Mouse (Mus musculus) A20 (cell line): ENCODE measurements around the gene Grin1.
"Not testable (repeated sequence)": the region's sequence is repeated elsewhere in the genome, so short reads cannot be mapped to it uniquely, and the experiment has no call there.

Source experiments
- DNase-seq: peaks from one replicate; pipeline ENCODE4 v3.0.0-alpha.2; 2011; ENCODE audit warnings: low read depth, low spot score

Gene Grin1

DNA sequence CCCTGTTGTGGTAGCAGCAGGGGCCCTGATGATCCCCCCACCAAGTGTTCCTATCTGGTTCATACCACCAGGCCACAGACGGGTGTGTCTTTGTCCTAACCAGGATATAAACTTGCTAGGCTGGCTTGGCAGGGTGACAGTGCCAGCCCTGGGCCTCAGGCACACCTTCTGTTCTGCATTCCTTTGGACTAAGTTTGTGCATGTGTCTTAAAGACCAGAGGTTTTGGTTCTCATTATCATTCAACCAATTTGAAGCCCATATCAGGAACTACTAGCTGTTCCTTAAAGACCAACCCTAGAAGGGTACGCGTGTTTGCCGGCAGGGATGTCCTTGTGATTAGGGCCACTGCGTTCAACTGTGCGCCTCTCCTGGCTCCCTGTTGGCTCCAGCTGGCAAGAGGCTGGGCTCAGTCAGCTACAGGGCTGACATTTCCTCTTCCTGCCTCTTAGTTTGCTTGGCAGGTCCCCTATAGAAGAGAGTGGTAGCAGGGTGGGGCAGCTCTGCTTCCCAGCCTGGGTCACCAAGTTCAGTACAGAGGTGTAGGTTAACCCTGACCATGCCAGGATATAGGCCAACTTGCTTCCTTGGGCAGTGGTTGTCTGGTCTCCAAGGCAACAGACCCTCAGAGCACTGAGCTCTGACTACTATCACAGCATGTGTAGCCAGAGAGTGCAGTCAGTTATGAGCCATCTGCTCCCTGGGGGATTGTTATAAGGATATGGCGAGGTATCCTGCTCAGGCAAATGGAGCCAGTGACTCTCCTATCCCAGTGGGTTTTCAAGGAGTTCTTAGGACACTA, 31.9 kb downstream of the Grin1 start:
- no peak for DNase-seq

DNA sequence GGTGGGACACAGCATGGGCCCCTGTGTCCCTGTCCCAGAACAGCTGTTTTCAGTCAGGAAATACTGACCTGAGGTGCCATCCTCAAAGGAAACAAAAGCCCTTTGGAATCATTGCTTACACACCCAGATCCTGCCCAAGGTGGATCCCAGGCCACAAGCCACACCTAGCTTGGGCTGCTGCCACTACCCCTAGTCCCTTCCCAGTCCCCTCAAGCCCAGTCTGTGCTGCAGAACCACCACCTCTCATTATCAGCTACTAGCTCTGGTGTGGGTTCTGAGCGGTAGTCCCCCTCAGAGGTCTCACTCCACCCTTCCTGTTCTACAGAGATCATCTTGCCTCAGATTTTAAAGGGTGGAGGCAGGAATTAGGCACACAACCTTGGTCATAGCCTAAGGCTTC, 32.7 kb downstream of the Grin1 start:
- no peak for DNase-seq

DNA sequence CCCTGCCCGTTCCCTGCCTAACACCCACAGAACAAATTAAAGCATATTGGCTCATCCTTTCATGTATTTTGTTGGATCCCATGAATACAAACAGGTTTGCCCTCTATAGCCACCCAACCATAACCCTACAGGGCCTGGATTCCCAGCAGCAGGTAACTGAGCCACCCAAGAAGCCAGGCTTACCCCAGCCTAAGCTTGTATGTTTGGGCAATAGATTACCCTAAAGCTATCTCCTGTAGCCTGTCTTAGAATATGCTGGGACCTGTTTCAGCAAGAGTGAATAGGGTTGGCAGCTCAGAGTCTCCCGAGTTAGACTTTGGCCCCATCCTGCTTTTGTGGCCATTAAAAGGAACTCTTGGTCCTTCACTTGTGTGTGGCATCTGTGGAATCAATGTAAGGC, 33.4 kb downstream of the Grin1 start:
- no peak for DNase-seq

DNA sequence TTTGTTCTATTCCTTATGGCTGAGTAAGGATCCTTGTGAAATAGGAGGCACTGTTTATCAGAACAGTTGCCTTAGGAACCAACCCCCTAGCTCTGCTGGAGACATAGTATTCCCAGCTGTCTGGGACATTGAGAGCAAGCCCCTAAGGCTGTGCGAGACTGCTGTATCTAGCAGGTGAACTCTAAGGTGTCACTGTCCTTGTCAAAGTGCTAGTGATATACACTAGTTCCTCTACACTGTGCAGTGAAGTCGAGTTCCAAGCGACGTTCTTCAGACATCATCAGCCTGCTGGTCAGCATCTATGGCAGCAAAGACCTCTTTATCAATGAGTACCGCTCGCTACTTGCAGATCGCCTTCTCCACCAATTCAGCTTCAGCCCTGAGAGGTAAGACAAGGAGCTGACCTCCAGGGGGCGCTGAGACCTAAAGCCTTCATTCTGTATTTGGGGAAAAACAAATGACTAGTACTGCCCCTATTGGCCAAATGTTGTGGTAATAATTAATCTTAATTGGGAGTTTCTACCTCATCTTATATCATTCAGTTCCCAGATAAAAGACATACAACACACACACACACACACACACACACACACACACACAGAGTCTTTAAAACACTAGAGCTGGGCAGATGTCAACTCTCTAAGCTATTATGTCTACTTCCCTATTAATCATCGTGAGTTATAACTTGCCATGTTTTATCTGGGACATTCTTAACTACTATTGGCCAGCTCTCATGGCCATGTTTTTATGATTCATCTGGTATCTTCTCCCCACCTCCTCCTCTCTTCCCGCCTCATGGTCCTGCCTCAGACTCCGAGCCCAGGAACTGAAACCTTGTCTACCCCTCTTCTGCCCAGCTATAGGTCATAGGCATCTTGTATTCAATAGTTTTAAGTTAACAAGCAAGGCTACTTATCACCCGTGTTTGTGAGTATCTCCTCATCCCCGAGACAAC, 39.8 kb downstream of the Grin1 start:
- DNase-seq: peak; percentile 84

DNA sequence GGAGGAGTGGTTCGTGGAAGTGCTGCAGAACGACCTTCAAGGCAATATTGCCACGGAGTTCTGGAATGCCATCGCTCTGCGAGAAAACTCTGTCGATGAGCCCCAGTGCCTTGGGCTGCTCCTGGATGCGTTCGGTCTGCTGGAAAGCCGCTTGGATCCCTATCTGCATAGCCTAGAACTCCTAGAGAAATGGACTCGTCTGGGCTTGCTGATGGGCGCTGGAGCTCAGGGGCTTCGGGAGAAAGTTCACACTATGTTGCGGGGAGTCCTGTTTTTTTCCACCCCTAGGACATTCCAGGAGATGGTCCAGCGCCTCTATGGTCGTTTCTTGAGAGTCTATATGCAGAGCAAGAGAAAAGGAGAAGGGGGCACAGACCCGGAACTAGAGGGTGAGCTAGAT, 46.0 kb downstream of the Grin1 start:
- DNase-seq: no peak

DNA sequence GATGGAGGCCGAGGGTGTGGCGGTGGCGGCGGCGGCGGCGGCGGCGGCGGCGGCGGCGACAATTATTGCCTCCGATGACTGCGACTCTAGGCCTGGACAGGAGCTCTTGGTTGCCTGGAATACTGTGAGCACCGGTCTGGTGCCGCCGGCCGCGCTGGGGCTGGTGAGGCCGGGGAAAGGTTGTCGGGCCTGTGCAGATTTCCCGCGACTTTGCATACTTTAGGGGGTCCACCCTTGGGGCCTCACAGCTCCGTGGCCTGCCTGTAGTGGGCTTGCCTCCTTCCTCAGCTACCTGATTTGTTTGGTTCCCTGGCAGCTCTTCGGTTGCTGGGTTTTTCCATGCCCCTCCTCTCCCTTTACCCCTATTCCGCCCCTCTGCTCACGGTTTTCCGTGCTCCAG, 46.5 kb downstream of the Grin1 start:
- DNase-seq: no peak

DNA sequence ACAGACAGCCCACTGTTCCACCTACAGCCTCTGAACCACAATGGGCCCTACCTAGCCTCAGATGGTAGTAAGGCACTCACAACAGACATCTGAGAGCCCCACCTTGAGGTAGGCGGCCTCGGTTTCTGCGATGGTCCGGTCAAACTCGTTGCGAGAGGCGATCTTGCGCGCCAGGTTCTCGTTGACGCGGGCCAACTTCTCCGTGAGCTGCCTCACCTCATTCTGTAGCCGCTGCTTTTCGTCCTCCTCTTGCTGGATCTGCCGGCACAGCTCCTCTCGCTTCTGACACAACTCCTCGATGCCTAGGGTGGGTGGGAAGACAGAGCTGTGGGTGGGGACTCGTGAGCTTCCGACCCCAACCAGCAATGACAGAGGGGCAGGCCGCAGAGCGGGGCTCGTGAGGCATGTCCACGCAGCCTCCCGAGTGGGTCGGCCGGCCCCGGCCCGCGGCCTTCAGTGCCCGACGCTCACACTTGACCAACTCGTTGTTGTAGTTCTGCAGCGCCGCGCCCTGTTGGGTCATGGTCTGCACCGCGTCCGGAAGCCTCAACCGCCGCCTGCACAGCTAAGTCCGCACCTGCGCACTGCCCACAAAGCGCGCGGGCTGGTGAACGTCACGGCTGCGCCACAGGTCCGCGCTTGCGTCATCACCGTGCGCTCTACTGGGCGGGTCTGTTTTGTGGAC, 47.0 kb downstream of the Grin1 start, which contains the start of the genes Ssna1 and Anapc2:
Ssna1 (minus strand) TSS at position 612 of the 685 bp plus-strand sequence.
Anapc2 (plus strand) TSS at position 652 of the 685 bp plus-strand sequence.
- peak; percentile 98 for DNase-seq

DNA sequence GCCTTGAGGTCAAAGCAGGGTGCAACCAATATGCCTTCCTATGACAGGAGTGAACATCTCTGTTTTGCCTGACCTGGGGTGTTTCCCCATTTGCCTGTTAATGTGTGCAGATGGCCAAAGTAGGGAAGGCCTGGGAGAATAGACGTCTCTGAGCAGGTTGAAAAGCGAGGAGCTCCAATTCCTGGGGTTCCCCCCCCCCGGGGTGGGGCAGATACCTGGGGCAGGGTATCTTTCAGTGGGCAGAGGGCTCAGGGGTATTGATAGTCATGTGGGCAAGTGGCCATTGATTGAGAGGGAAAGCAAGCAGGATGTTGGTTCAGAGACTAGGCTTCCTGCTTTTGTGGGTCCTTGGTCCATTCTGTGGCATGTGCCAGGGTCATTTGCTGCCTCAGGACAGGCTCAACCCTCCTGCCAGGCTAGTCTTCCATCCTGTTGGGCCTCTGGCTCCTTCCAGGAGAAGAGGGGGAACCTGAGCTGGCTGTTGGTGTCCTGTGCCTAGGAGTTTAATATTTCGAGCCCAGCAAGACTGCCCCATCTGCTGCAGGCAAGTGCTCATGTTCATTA, 51.2 kb downstream of the Grin1 start:
- no peak for DNase-seq

DNA sequence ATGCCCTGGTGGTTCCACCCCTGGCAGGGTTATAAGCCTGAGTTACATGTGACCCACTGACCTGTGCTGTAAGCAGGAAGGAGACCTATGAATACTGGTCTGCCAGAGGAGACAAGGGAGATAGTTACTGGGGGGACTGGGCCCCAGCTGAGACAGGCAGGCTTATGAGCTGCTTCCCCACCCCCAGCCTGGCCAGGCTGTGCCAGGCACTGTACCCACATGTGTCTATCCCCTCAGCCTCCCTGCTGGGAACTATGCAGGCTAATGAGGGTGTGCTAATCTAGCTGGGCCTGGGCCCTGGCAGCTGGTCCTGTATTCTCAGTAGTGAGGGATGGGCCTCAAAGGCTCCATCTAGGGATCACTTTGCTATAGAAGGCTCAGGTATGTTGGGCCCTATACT, 51.7 kb downstream of the Grin1 start:
- no peak for DNase-seq

DNA sequence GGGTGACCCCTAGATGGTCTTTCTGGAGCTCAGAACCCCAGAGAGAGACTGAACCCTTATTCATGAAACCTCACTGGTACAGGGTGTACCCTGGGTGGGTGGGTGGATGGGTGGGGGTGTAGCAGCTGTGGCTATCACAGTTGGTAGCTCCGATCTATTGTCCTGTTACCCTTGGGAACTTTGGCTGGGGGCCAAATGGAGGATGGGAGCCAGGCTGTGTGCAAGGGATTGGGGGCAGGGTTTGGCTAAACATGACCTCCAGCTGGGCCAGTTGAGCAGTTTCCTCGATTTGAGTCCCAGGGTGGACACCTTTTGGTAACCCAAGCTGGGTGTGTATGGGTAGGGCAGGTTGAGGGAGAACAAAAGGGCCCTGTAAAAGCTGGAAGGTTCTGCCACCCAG, 52.3 kb downstream of the Grin1 start:
- DNase-seq: no peak

DNA sequence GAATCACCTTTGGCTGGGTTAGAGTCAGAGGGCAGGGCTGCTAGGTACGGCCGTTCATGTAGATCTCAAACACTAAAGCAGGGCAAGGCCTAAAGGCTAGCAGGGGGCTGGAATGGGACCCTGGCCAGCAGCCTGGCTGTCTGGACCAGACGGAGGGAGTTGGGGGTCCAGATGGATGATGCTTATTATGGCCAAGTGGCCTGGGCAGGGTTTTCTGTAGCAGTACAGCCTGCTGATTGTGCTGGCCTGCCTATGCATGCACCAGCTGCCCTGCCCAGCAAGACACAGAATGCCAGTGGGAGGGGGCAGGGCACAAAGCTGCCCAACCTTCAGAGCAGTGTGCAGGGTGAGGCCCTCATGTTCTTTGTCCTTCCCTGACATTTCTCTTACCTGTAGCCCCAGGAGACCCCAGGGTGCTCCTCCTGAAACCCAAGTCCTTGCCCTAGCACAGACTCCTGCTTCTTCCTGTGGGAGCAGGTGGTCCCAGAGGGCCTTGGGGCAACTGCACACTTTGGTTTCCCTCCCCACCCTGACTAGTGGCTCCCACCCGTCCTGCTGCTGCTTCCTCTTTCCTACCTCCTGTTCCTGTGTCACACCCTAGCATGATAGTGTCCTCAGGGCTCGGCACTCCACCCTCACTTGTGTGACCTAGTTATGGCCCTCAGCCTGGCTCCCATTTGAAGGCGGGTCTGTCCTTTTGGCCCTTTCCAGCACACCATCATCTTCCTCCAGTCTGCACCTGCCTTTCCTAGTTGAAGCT, 52.9 kb downstream of the Grin1 start:
- DNase-seq: peak; percentile 51

DNA sequence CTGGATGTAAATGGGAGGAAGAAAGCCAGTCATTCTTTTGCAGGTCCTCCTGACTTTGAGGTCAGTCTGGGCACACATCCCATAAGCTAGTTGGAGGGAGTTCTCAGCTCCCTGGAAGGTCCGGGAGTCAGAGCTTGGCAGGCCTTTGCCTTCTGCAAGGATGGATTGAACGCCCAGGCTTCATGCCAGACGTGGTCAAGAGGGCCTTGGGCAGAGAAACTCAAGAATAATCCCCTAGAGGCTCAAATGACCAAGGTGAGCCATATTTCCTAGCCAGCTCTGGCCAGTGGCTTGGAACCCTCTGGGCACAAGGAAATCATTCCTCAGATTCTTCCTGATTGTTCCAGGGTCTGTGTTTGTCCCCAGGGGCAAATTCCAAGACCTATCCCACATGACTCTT, 54.1 kb downstream of the Grin1 start:
- no peak for DNase-seq

DNA sequence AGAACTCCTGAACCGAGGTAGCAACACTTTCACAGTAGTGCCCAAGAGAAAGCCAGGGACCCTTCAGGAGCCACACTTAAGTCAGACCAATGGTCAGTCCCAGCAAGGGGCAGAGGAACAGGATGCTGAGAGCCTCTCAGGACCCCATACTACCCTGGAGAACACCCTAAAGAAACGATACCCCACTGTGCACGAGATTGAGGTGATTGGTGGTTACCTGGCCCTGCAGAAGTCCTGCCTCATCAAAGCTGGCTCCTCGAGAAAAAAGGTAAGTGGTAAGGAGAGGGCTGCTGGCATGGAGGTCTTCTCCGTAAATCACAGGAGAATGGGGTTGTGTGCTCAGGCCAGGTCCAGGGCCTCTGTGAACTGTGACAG, 54.7 kb downstream of the Grin1 start:
- no peak for DNase-seq

DNA sequence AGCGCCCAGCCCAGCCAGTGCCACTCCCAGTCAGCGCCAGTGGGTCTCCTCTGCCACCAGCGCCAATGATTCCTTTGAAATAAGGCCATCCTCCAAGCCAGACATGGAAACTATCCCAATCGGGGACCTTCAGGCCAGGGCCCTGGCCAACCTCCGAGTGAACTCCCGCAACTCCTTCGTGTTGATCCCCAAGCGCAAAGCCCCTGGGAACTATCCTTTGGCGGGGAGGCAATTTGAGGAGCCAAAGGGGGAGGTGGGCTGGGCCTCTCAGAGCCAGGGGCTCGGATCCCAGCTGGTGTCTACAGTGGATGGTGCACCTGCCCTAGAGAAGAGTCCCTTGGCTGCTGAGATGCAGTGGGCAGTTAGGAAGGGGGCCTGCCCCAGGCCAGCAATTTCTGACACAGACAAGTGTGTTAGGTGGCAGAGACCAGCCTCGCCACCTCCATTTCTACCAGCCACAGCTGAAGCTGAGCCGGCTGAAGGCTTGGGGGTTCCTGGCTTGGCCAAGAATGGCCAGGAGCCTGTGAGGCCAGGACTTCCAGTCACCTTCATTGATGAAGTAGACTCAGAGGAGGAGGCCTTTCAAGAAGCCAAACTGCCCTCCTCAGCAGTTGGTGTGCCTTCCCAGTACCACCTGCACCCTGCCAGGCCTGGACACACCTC, 55.2 kb downstream of the Grin1 start:
- no peak for DNase-seq

DNA sequence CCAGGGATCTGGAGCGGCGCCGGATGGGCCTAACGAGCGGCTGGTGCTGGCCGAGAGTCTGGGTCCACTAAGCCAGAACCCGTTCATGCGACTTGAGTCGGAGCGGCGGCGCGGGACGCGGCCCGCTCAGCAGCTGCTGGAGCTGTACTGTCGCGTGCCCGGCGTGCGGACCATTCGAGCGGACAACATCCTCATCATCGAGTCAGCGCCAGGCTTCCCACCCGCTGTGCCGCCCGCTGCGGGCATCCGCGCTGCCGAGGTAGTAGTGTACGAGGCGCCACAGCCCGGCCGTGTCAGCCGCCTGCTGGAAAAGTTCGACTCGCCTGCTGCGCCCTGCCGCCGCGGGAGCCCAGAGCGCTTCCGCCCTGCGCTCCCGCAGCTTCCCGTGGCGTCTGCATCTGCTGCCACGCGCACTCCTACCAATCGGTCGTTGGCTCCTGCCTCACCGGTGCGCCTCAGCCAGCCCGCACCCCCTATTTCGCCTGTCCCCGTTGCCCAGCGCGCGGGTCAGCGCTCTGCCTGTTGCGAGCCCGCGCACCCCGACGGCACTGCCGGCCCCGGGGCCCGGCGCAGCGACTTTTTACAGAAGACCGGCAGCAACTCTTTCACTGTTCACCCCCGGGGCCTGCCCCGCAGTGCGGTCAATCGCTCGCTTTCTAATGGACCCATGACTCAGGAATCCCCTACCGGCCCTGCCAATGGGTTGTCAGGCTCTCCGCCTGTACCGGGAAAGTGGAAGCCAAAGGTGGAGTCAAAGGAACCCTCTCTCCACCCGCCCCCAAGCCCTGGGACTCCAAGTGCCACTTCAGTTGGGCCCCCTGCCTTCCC, 56.0 kb downstream of the Grin1 start:
- DNase-seq: peak; percentile 79

DNA sequence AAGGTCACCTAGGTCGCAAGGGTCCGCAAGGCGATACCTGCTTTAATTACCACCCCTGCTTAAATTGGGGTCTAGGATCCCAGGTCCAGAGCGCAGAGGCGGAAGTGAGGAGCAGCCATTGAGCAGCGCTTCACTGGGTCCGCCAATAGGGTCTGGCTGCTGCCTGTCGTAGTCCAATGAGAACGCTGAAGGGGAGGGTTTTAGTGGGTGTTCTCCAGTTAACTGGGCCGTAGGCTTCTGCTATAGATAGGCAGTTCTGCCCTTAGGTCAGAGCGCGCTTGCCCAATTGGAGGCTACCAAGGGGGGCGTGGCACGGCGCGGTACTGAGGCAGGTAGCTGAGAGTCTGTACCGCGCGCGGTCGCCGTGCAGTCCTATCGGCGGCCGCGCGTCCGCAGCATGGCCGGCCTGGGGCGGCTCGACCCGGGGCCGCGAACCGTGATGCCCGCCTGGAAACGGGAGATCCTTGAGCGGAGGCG, 56.7 kb downstream of the Grin1 start, which contains the start of gene Tprn:
Tprn (plus strand) TSS at position 328 of the 477 bp plus-strand sequence.
- DNase-seq: peak; percentile 98

DNA sequence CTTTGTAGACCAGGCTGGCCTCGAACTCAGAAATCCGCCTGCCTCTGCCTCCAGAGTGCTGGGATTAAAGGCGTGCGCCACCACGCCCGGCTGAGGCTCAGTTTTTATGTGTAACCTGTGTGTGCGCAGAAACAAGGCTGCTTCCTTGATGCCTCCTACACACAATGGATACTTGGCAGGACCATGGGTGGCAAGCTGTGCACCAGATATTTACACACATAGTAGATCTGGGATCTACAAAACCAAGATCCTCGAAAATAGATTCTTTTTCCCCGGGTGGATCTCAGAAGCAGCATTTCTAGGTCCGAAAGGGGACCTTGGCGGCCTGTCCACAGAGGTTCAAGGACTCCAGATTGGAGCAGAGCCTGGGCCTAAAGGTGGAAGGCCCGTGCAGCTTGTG, 57.1 kb downstream of the Grin1 start:
- DNase-seq: no peak

DNA sequence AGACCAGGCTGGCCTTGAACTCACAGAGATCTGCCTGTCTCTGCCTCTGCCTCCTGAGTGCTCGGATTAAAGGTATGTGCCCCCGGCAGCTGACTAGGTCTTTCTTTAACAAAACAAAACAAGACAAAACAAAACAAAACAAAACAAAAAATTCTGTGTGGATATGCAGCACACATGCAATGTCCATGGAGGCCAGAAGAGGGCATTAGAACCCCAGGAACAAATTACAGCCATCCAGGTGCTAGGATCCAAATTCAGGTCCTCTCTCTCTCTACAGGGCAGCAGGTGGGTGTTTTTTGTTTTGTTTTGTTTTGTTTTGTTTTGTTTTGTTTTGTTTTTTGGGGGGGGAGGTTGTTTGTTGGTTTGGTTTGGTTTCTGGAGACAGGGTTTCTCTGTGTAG, 60.1 kb downstream of the Grin1 start:
- DNase-seq: peak; percentile 52

DNA sequence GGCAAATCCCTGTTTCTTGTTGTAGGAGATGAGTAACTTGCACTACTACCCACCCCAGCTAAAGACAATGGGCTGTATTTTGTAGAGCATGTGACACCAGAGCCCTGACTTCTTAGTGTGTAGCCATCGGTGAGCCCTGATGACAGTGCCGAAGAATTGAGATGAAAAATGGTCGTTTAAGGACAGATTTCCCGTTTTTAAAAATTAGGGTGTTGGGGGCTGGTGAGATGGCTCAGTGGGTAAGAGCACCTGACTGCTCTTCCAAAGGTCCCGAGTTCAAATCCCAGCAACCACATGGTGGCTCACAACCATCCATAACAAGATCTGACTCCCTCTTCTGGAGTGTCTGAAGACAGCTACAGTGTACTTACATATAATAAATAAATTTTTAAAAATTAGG, 61.7 kb downstream of the Grin1 start:
- not testable (repeated sequence) for DNase-seq
